In the genomic region with DNA sequence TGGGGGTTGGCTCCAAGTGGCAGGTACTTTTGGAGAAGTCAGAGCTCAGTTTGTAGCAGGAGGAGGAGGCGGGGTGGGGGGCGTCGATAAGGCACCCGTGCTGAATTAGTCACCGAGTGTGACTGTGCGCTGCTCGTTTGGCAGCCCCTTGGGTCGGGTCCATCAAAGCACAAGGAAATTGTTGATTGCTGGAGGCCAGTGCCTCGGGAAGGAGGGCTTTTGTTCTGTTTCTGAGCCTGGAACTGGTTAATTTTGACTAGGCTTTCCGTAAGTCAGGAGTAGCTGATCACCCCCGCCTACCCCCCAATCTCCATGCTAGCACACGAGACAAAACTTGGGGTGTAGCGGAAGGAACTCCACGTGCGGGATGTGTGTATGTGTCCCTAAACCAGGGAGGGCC, we compare ENCODE assay signal across 9 mouse cellular contexts. TPM values are rescaled to one million over a fixed set of nuclear protein-coding genes. Genes with fewer than 3 reads are reported as not detected.
A peak's percentile ranks its signal among the peaks of the same experiment; 100 is the strongest.
DNase-seq lines count a peak whose midpoint lies in the region; ATAC-seq and TF ChIP-seq lines count a peak whose summit lies in the region.
"Had no signal": no experiment of that assay in that cellular context is flagged by ENCODE, and none has a peak within 500 bp of the region (broad histone marks: within the 10 kb centered on the region; RNA-seq: fewer than 3 reads in every experiment).

No protein-coding gene starts in this region.

- no peaks in the 10 kb centered on the region for H3K36me3 ChIP-seq in lung, embryonic 14.5 days (ENCODE audit: insufficient read depth)
- no peaks in the 10 kb centered on the region for H3K36me3 ChIP-seq in intestine, embryonic 14.5 days (ENCODE audit: control insufficient read depth, insufficient read depth, low read length)
- H3K36me3 ChIP-seq in neural tube, embryonic 15.5 days: no peaks in the 10 kb centered on the region

- H3K9me3 ChIP-seq in lung, embryonic 14.5 days (ENCODE audit: low read depth, low read length): no peaks in the 10 kb centered on the region
- no peaks in the 10 kb centered on the region for H3K9me3 ChIP-seq in intestine, embryonic 14.5 days (ENCODE audit: control insufficient read depth, low read length)
- no peaks in the 10 kb centered on the region for H3K9me3 ChIP-seq in neural tube, embryonic 15.5 days (replicated peaks)

- ATAC-seq in lung, embryonic 14.5 days (ENCODE audit: insufficient read depth): peak; percentile 29; the same call in 1 of the 2 replicates
- ATAC-seq in intestine, embryonic 14.5 days (replicated peaks; ENCODE audit: low FRiP score, low TSS enrichment, low read depth): peak; percentile 22; the same call in 1 of the 2 replicates
- ATAC-seq in neural tube, embryonic 15.5 days (ENCODE audit: low FRiP score): peak; percentile 45

- peak; percentile 40 for DNase-seq in embryo, embryonic 10 days (ENCODE audit: low spot score)
- DNase-seq in embryo, embryonic 9.5 days (ENCODE audit: extremely low spot score): no peak
- peak; percentile 34 for DNase-seq in lung, embryonic 14.5 days
- DNase-seq in lung, postnatal 25 days (ENCODE audit: low spot score): no peak
- DNase-seq in intestine, embryonic 14.5 days (ENCODE audit: low spot score): peak; percentile 63
- DNase-seq in right cerebral cortex, adult 18-20 months: no peak
- no peak for DNase-seq in gastrocnemius, postnatal 25 days

- H3K27ac ChIP-seq in lung, embryonic 14.5 days (ENCODE audit: low read depth): no peak overlapping the region
- H3K27ac ChIP-seq in intestine, embryonic 14.5 days (ENCODE audit: low read depth): no peak overlapping the region
- H3K27ac ChIP-seq in neural tube, embryonic 15.5 days (replicated peaks): peak overlapping the region; percentile 87

- H3K4me2 ChIP-seq in lung, embryonic 14.5 days: peak overlapping the region; percentile 88
- peak overlapping the region; percentile 95 for H3K4me2 ChIP-seq in intestine, embryonic 14.5 days (ENCODE audit: low read length)
- H3K4me2 ChIP-seq in neural tube, embryonic 15.5 days: peak overlapping the region; percentile 83

- H3K27me3 ChIP-seq in lung, embryonic 14.5 days (ENCODE audit: insufficient read depth, low read length): peaks cover 73% of the 10 kb centered on the region
- peaks cover 77% of the 10 kb centered on the region for H3K27me3 ChIP-seq in intestine, embryonic 14.5 days (replicated peaks; ENCODE audit: control insufficient read depth, insufficient read depth, low read length)
- H3K27me3 ChIP-seq in neural tube, embryonic 15.5 days (replicated peaks): no peaks in the 10 kb centered on the region

- WGBS in lung, embryonic 14.5 days: 0% methylated on average over 15 of the region's 15 CpGs
- WGBS in intestine, embryonic 14.5 days: under 1% methylated on average over 15 of the region's 15 CpGs
- 0% methylated on average over 15 of the region's 15 CpGs for WGBS in neural tube, embryonic 15.5 days

- 0 out of 2 replicates have a peak, but pooled peaks cover 4% of the 10 kb centered on the region for H3K4me1 ChIP-seq in lung, embryonic 14.5 days (ENCODE audit: insufficient read depth)
- H3K4me1 ChIP-seq in intestine, embryonic 14.5 days (replicated peaks; ENCODE audit: control insufficient read depth, insufficient read depth, low read length): peaks cover 5% of the 10 kb centered on the region
- peaks cover 40% of the 10 kb centered on the region for H3K4me1 ChIP-seq in neural tube, embryonic 15.5 days

- no peak for TF ChIP-seq CTCF in lung, embryonic 14.5 days (IDR thresholded peaks at IDR 0.05; ENCODE audit: low read depth)

- H3K4me3 ChIP-seq in lung, embryonic 14.5 days (ENCODE audit: low read depth, low read length): peak overlapping the region; percentile 45
- H3K4me3 ChIP-seq in intestine, embryonic 14.5 days (ENCODE audit: low read depth, low read length): peak overlapping the region; percentile 47
- peak overlapping the region; percentile 56 for H3K4me3 ChIP-seq in neural tube, embryonic 15.5 days (replicated peaks)

- no peak overlapping the region for H3K9ac ChIP-seq in lung, embryonic 14.5 days
- peak overlapping the region; percentile 10; the same call in 1 of the 2 replicates for H3K9ac ChIP-seq in intestine, embryonic 14.5 days (ENCODE audit: low read length)
- peak overlapping the region; percentile 62 for H3K9ac ChIP-seq in neural tube, embryonic 15.5 days (replicated peaks)

RNA-seq across cellular contexts. Expression of a gene that starts 0.5 kb away (rescaled TPM):
- 0.63 and 1.4 TPM in 2 replicates for polyA plus RNA-seq in lung, embryonic 14.5 days (2014; fragmentation: Nextera tagmentation; extraction: Ambion mirVana)
- polyA plus RNA-seq in intestine, embryonic 14.5 days (2014; fragmentation: Nextera tagmentation; extraction: Ambion mirVana): 1.8 and 2.0 TPM in 2 replicates
- polyA plus RNA-seq in neural tube, embryonic 15.5 days (2015; fragmentation: Nextera tagmentation; extraction: Ambion mirVana): 42.8 and 43.6 TPM in 2 replicates
- under 1 TPM; 0.10 to 0.35 TPM for total RNA-seq in gastrocnemius, postnatal 25 days (2021)

RNA-seq across cellular contexts. Expression of a gene that starts 51.0 kb away (rescaled TPM):
- polyA plus RNA-seq in lung, embryonic 14.5 days (2014; fragmentation: Nextera tagmentation; extraction: Ambion mirVana): not detected in 2 replicates
- polyA plus RNA-seq in intestine, embryonic 14.5 days (2014; fragmentation: Nextera tagmentation; extraction: Ambion mirVana): not detected in 2 replicates
- 0.22 and 0.52 TPM in 2 replicates for polyA plus RNA-seq in neural tube, embryonic 15.5 days (2015; fragmentation: Nextera tagmentation; extraction: Ambion mirVana)
- not detected for total RNA-seq in gastrocnemius, postnatal 25 days (2021)
- total RNA-seq: gastrocnemius, adult 18-20 months had no signal

RNA-seq across cellular contexts. Expression of a gene that starts 51.7 kb away (rescaled TPM):
- 21.1 and 25.8 TPM in 2 replicates for polyA plus RNA-seq in lung, embryonic 14.5 days (2014; fragmentation: Nextera tagmentation; extraction: Ambion mirVana)
- polyA plus RNA-seq in intestine, embryonic 14.5 days (2014; fragmentation: Nextera tagmentation; extraction: Ambion mirVana): 21.5 and 22.2 TPM in 2 replicates
- polyA plus RNA-seq in neural tube, embryonic 15.5 days (2015; fragmentation: Nextera tagmentation; extraction: Ambion mirVana): 21.3 and 24.9 TPM in 2 replicates
- total RNA-seq in gastrocnemius, postnatal 25 days (2021): 1 to 10 TPM; 7.3 to 9.2 TPM

Comparison
In these comparisons a context has a peak if more than half of its experiments do, and no peak if none do; other contexts are left out.
1. DNase-seq: peak in embryo, embryonic 10 days (single experiment), lung, embryonic 14.5 days (single experiment) and intestine, embryonic 14.5 days (single experiment); none in embryo, embryonic 9.5 days (single experiment), lung, postnatal 25 days (single experiment), right cerebral cortex, adult 18-20 months (single experiment) and gastrocnemius, postnatal 25 days (single experiment).
2. RNA of a gene that starts 0.5 kb away (polyA plus RNA-seq): 42.8 to 43.6 TPM in neural tube, embryonic 15.5 days; 1.8 to 2.0 TPM in intestine, embryonic 14.5 days and 0.63 to 1.4 TPM in lung, embryonic 14.5 days; every median in the first group is over 10 times any median in the second.
3. Peak in every context shown above with its lines, with median percentiles within 50 percentile points of each other: ATAC-seq, H3K4me2 ChIP-seq and H3K4me3 ChIP-seq.